Mouse (Mus musculus): ENCODE measurements around the gene Crhr1.
A peak's percentile ranks its signal among the peaks of the same experiment; 100 is the strongest.

Crhr1 gene

DNA sequence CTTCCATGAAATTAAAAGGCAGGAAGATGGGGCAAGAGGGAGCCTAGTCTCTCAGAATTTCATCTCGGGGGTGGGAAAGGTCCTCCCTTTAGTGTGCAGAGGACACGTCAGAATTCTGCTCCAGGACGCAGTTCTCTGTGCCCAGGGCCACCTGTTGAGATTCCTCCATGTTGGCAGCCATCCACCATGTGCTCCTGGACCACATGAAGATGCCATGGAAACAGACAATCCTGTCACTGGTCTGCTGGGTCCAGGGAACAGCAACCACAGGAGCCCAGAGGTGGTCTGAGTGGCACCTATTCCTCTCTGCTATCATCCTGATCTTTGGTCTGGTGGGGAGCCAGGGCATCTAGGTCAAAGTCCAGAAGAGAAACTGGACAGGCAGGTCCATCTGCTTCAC, 6.3 kb downstream of the Crhr1 start:
- no peak for DNase-seq (ENCODE audit: low spot score)

DNA sequence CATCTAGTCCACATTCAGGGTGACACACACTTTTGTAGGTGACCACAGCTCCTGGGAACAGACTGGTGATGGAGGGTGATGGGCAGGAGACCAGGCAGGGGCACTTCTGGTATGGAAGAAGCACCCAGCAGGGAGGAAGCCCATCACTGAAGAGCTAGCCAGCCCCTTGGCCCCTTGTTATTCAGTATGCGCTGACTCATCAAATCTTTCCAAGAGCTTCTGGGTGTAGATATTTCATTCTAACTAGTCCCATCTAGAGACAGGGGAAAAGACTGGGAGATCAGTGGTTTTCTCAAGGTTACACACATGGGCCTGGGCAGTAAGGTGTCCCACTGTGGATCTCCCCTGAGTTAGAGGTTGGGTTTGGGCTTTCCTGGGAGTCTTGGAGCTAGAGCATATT, 12.3 kb downstream of the Crhr1 start:
- DNase-seq (ENCODE audit: low spot score) = no peak

GRCm38 (mm10) chr11:104148787-104149186, 16.1 kb downstream of the Crhr1 start:
- no peak for DNase-seq (ENCODE audit: low spot score)

DNA sequence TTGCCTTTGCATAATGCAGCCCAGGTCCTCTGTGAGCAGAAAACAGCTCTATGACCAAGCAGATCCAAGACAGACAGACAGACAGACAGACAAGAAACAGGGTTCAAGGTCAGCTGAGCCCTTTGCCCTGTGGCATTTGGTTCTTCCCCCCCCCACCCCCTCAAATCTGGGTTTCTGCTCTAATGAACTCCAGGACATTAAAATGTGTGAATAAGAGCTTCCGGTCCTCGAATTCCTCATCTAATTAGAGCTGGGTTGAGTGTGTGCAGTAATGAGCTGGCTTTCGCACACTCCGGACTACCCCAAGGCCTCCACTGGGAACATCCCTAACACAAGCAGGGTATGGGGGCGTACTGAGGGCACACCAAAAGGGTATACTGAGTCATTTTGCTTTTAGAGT, 18.3 kb downstream of the Crhr1 start:
- no peak for DNase-seq (ENCODE audit: low spot score)

DNA sequence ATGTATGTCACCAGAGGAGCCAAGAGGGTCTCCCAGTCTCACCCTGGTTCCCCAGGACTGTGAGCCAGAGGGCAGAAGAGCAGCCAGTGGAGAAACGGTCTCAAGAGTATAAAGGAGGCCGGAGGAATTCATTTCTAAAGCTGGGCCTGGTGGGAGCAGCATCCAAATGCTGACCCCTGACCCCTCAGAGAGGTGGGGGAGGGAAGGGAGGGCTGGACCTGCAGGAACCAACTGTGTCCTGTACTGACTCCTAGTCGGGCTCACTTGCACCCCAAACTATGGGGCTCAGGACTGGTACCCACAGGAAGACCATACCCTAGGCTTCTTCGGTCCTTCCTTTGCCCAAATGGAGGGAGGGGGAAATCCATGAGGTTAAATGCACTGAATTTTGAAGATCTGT, 21.7 kb downstream of the Crhr1 start:
- DNase-seq (ENCODE audit: low spot score) = no peak

- DNase-seq (ENCODE audit: low spot score) = no peak
These were observed 22.4 kb downstream of the Crhr1 start for GRCm38 (mm10) chr11:104154820-104155635.

GRCm38 (mm10) chr11:104155899-104156298, 23.2 kb downstream of the Crhr1 start:
- no peak for DNase-seq (ENCODE audit: low spot score)

DNA sequence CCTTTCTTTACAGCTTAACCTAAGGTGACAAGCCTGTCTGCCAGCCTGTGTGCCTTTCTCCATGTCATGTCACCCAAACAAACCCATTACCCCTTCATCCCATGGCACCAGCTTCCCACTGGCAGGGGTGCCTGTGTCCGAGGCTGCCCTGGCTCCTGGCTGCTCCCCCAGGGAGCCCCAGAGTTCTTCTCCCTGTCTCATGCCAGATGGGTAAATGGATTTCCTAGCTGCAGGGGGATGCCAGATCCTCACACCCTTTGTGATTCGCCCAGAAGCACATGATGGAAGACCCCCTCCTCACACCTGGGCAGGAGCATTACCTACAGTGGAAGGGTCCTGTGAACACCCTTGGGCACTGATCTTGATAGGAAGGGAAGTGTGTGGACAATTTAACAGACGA, 23.7 kb downstream of the Crhr1 start:
- no peak for DNase-seq (ENCODE audit: low spot score)

DNA sequence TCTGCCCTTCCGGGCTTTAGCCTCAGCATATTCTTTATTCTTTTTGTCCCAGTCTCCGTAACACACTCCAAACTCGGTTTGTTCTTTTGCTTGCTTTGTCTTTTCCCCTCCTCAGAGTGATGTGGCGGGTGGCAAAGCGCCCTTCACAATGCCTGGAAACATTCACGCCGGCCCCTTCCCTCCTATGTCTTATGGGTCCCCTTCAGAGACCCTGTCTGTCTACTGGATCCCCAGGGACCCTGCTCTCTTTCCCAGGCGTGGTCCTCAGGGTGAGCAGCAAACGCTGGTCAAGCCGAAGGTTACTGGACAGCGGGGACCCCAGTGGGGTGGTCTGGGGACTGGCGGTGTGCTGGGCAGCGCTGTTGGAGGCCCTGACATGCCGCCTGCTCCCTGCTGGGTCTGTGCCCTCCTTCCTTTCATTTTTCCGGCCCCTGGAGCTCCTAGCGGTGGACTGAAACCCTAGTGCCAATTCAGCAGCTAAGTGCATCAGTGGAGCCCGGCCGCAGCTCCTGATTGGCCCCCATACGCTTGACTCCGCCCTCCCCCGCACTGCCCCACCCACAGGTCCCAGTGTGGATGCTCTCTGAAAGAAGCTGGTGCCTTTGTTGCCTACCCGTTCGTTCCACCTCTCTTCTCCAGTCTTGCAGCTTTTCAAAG, 25.1 kb downstream of the Crhr1 start:
- peak; percentile 28 for DNase-seq (ENCODE audit: low spot score)

- DNase-seq (ENCODE audit: low spot score) = no peak
These were observed 25.7 kb downstream of the Crhr1 start for GRCm38 (mm10) chr11:104158260-104158907.

GRCm38 (mm10) chr11:104159769-104160272, 27.2 kb downstream of the Crhr1 start:
- DNase-seq (ENCODE audit: low spot score) = no peak

DNA sequence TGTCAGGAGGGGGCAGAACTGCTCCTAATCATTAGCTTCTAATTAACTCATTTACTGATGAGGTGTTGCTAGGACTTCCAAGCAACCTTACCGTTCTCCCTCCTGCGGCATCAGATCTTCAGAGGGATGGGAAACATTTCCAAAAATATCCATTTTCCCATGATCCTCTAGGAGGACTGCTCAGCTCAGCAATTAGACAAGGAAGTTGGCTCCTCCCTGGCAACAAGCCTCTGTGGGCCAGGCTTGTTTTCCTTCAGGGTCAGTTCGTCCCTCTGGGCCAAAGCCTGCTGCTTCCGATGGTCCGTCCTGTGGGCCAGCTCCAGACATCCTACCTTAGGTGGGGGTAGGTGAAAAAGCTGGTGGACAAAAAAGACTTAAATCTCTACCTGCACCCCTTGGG, 28.5 kb downstream of the Crhr1 start:
- DNase-seq (ENCODE audit: low spot score) = no peak

GRCm38 (mm10) chr11:104164257-104164656, 31.6 kb downstream of the Crhr1 start:
- no peak for DNase-seq (ENCODE audit: low spot score)

DNA sequence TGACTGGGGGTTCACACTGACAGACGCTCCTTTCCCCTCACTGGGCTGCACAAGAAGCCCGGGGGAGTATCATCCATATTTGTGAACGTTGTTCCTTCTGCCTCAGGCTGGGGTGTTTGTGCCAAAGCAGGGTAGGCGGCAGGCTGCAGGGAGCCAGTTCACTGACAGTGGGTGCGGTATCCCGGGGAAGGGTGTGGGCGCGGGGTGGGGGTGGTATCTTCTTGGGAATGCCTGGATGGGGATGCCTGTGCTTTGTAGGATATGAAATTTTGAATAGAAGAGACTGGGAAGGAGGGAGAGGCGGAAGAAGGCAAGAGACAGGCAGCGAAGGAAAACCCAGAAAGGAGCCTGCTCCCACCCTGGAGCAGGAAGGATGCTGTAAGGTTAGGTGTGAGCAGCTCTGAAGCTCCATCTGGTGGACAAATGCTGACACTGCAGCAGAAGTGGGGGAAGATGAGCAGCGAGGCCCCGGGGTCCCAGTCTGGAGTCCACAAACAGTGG, 38.7 kb downstream of the Crhr1 start:
- DNase-seq (ENCODE audit: low spot score) = no peak

GRCm38 (mm10) chr11:104178893-104179292, 46.2 kb downstream of the Crhr1 start:
- no peak for DNase-seq (ENCODE audit: low spot score)

DNA sequence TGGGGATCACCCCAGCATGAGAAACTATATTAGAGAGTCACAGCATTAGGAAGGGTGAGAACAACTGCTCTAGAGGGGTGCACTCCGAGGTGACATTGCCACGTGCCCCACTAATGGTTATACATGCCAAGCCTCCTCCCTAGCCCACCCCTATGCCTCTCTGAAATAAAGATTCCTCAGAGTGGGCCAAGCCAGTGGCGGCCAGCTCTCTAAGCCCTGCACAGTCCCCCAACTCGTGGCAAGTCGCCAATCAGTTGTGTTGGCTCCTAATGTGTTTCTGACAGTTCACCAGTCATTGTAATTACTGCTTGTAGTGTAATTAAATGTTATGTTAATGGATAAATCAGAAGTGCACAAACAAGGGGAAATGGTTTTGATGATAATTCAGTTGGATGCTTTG, 47.1 kb downstream of the Crhr1 start:
- DNase-seq (ENCODE audit: low spot score) = no peak

DNA sequence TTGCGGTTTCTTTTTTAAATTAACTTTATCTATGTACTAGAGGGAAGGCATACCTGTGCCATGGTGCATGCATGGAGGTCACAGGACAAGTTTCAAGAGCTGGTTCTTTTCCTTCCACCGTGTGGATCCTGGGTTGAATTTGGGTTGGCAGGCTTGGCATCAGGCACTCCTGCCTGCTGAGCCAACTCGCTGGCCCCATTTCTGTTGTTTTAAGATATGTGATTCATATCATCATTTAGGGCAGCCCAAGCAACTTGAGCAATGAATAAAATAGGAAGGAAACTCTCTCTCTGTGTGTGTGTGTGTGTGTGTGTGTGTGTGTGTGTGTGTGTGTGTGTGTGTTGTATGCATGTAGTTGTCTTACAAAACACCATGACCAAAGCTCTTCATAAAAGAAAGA, 49.5 kb downstream of the Crhr1 start:
- DNase-seq (ENCODE audit: low spot score) = no peak

GRCm38 (mm10) chr11:104186135-104186836, 53.6 kb downstream of the Crhr1 start, which contains the start of gene Sppl2c:
TSS of gene Sppl2c (plus strand) at chr11:104186327.
- DNase-seq (ENCODE audit: low spot score) = no peak

GRCm38 (mm10) chr11:104186837-104187150, 54.1 kb downstream of the Crhr1 start:
- DNase-seq (ENCODE audit: low spot score) = no peak

- DNase-seq (ENCODE audit: low spot score) = no peak
These were observed 55.1 kb downstream of the Crhr1 start for GRCm38 (mm10) chr11:104187766-104188165.

DNA sequence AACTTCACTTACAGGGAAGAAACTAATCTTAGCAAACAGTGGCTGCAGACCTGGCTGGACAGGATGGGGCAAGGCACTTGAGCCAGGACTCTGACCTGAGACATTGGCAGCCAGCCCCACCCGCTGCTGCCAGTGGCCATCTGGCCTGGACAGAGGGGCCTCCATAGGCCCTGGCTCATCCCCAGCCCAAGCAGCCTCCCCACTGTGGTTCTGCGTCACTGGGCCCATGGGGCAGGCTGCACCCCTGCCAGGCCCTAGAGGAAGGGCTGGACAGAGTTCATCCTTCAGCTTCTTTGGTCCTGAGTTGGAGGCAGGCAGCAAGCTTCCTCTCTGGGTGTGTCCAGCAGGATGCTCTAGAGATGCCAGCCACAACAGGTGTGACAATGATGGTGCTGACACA, 57.4 kb downstream of the Crhr1 start:
- DNase-seq (ENCODE audit: low spot score) = no peak

GRCm38 (mm10) chr11:104195382-104195781, 62.7 kb downstream of the Crhr1 start:
- no peak for DNase-seq (ENCODE audit: low spot score)
